Mouse (Mus musculus): ENCODE data around the gene Ocel1.

DNA sequence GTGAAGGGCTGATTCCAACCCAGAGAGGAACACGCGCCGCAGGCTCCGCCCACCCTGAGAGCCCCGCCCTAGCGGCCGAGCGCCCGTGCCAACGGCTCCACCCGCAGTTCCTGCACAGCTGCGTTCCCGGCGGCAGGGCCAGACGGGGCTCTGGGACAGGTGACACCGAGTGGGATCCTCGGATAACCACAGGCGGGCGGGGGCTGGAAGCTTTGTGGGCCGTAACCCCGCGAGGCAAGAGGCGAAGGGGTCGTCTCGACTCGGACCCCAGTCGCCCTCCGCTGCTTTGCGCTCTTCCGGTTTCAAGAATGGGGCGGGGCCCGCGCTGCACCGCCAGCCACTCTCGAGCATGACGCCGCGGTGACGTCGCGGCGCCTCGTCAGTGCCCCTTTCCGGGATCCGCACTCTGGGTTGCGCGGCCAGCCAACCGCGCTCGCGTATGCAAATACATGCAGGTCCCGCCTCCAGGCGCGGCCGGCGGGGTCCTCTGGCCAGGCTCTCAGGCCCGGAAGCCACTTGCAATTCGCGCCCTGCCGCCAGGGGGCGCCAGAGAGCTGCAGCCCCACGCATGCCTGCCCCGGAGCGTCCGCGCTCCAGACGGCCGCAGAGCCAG lies at the start of gene Ocel1:
- TF ChIP-seq POLR2A (IDR thresholded peaks at IDR 0.05; ENCODE audit: extremely low read depth, insufficient read depth, low read length) (peak; percentile 71), CTCF (IDR thresholded peaks at IDR 0.05; ENCODE audit: extremely low read depth, insufficient read depth, low read length) (peak; percentile 59)

Data from cortical plate, adult 2 months (tissue).